Mouse (Mus musculus): Measurements from ENCODE around the gene Islr2.
A peak's percentile ranks its signal among the peaks of the same experiment; 100 is the strongest.

GRCm38 (mm10) chr9:58253033-58253804 is 49.1 kb upstream of the Islr2 start, which contains the start of gene Stoml1:
- TF ChIP-seq CTCF (IDR thresholded peaks at IDR 0.05; ENCODE audit: low read depth) (peak; percentile 98), EP300 (IDR thresholded peaks at IDR 0.05; ENCODE audit: low read depth) (no peak)
